Mouse (Mus musculus): ENCODE data around the gene Fam213a. TPM values are rescaled to one million over a fixed set of nuclear protein-coding genes. Genes with fewer than 3 reads are reported as not detected.
A peak's percentile ranks its signal among the peaks of the same experiment; 100 is the strongest.

Gene Fam213a
- total RNA-seq, 2 experiments from 2014 or later: 173 to 191 TPM

GRCm38 (mm10) chr14:40963501-40964213, 49.9 kb downstream of the Fam213a start:
- no peak for DNase-seq (ENCODE audit: low spot score in 2 of 2)

GRCm38 (mm10) chr14:40962365-40963290, 51.0 kb downstream of the Fam213a start:
- no peak for DNase-seq (ENCODE audit: low spot score in 2 of 2)

GRCm38 (mm10) chr14:40960237-40960636, 53.4 kb downstream of the Fam213a start:
- no peak for DNase-seq (ENCODE audit: low spot score in 2 of 2)

DNA sequence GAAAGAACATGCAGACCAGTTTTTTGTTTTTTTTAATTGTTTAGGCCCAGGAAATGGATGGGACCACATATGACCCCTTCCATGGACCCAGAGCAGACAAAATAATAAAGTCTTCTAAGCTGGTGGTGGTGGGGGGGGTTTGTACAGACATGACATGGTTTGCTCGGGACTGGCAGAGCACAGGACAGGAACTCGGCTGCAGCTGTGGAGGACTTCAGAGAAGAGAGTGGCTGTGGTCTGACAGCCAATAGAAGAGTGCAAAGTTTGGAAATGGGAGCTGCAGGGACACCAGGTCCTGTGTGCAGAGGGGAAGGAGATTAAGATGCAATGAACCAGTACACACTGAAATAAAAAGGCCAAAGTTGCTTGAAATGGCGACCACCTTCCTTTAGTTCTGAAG, 54.0 kb downstream of the Fam213a start:
- DNase-seq (ENCODE audit: low spot score in 2 of 2): no peak

- DNase-seq (ENCODE audit: low spot score in 2 of 2): no peak
These were observed 54.6 kb downstream of the Fam213a start for GRCm38 (mm10) chr14:40958986-40959381.

- peak in 1 of 2 experiments; percentile 71 for DNase-seq (ENCODE audit: low spot score in 2 of 2)
These were observed 55.3 kb downstream of the Fam213a start for GRCm38 (mm10) chr14:40958083-40958985.

GRCm38 (mm10) chr14:40957607-40958006, 56.0 kb downstream of the Fam213a start:
- DNase-seq (ENCODE audit: low spot score in 2 of 2): no peak

DNA sequence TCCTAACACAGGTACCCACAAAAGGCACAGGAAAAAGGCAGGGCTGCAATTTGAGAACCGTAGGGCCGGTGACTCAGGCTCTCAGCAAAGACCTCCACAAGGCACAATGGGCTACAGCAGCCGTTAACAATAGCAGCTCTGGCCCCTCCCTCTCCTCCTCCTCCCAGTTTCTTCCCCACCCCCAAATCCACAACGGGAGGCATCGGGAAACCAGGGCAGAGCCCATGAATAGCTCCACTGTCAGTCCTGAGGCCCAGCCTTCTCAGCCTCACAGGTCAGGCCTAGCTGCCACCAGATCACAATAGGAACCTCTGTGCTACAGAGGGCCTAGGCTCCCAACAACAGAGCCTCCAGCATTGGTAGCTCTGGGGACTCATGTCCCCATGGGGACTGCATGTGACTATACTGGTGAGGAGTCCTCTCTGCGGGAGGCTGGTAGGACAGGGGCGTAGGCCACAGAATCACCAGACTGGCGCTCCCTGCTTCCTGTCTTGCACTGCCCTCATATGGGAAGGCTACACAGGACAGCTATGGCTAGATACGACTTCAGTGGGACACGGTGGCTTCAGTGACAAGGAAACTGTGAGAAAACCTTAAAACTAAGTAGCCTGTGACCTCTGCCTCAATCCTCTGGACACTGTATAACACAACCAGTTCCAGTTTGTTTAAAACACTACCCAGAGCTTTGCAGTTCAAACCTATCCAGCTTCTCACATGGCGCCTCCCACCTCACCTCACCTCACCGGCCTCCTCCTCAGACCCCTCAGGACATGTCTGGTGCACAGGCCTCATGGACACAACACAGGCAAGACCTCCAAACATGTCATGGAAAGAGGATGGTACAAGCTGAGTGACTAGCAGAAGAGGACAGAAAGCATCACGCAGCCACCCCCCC, 57.1 kb downstream of the Fam213a start:
- DNase-seq (ENCODE audit: low spot score in 2 of 2): peak; percentile 71 to 78

DNA sequence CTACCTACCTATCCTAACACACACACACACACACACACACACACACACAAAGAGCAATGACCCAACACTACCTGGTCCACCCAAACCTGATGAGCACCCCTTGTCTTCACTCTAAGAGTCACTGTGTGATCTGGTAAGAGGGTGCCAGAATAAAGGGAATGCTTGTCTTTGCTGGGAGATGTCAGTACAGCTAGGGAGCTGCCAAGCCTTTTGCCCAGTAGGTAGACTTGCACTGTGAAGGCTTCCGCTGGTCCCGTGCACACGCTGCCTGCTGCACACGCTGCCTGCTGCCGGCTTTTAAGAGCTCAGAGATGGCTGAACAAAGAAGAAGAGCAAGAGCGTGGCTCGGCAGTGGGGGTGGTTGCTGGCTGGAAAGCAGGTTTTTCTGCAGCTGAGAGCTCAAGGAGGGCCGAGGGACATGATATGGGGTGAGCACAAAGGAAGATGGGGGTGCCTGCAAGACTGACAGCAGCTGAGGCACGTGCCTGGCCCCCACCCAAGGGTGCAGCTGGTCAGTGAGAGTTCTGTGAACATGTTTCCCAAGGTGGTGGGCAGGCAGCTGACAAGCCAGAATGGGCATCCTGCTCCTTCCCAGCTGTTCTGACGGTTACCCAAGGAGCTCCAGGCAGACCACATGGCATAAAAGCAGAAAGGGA, 57.9 kb downstream of the Fam213a start:
- DNase-seq (ENCODE audit: low spot score in 2 of 2): peak; percentile 67 to 74

DNA sequence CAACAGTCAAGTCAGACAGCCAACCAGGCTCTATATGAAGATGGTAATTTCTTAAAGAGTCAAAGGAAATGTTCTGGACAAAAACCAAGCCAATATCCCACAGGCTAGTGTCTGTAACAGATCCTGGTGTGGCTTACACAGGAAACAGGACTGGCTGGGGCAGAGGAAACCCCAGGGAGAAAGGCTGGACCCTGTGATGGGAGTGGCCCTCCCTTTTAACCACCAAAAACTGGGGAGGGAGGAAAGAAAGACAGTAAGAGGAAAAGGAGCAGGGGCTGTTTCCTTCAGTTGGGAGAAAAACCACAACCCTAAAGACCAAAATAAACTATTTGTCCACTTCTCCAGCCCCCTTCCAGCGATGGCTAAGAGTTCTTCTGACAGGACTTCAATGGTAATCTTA, 58.4 kb downstream of the Fam213a start:
- DNase-seq (ENCODE audit: low spot score in 2 of 2): no peak

GRCm38 (mm10) chr14:40953381-40953780, 60.2 kb downstream of the Fam213a start:
- DNase-seq (ENCODE audit: low spot score in 2 of 2): no peak

DNA sequence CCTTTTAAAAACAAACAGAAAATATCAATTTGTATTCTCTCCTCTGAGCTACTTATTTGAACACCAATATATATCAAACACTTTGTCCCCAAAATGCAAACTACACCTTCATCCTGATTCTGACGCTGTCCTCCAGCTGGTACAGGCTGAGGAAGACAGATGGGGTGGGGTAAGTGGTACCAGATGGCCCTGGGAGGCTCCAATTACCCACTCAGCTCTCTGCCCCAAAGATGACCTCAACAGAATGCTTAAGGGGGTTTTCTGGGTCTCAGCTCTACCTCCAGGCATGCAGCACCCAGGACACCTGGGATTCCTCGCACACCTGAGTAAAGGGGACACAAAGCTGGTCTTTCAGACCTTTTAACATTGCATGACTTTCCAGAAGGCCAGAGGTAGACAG, 60.9 kb downstream of the Fam213a start:
- DNase-seq (ENCODE audit: low spot score in 2 of 2): no peak

- no peak for DNase-seq (ENCODE audit: low spot score in 2 of 2)
These were observed 61.3 kb downstream of the Fam213a start for GRCm38 (mm10) chr14:40952301-40952700.

DNA sequence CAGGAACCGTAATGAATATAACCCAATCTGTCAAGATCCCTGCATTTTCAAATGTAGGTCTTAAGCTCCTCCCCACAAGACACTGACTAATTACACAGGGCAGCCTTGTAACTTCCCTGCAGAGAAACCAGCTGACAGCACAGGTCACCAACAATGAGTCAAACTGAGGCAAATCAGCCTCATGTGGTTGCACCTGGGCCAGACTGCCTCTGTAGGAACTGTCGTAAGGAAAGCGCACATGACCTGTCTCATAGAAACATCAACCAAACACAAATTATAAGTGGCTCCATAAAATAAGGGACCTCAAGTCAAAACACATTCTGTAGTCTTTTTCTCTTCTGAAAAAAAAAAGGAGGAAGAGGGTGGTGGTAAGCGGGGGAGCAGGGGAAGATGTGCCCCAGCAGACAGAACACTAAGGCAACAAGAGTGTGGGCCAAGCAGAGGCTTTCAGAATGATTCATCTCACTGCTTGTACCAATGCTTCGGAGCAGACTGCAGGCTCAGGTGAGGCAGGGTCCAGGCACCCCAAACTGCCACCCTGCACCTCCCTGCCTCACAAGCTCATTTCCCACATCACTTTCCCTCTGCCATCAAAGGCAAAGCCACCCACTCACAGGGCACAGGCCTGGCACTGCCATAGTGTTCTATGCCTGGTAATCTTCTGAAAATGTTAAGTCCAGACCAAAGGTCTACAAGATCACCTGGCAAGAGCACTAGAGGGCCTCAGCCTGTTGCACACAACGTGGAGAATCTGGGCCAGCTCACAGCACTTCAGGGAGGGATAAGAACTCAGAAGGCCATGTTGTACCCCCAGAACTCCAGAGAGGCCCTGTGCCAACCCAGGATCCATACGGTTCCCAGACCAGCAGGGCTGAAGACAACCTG, 63.6 kb downstream of the Fam213a start:
- DNase-seq (ENCODE audit: low spot score in 2 of 2): no peak

GRCm38 (mm10) chr14:40949047-40949446, 64.5 kb downstream of the Fam213a start:
- DNase-seq (ENCODE audit: low spot score in 2 of 2): no peak

DNA sequence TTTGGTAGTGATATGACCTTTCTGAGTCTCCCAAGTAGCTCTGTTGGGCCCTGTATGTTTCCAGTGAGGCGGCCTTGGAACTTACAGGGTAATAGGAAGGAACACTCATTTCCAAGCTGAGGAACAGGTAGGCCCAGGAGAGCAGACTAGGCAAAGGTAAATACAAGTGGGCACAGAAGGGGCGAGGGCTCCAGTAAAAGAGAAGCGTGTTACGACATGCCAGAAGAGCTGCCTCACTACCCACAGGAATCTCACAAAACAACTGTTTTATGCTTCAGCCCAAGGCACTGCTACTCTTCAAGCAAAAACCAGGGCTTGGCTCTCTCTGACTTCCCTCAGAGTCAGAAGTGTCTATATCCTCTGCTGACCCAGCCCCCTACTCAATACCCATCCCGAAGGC, 65.1 kb downstream of the Fam213a start:
- DNase-seq (ENCODE audit: low spot score in 2 of 2): no peak

GRCm38 (mm10) chr14:40947431-40948394, 65.9 kb downstream of the Fam213a start:
- no peak for DNase-seq (ENCODE audit: low spot score in 2 of 2)

DNA sequence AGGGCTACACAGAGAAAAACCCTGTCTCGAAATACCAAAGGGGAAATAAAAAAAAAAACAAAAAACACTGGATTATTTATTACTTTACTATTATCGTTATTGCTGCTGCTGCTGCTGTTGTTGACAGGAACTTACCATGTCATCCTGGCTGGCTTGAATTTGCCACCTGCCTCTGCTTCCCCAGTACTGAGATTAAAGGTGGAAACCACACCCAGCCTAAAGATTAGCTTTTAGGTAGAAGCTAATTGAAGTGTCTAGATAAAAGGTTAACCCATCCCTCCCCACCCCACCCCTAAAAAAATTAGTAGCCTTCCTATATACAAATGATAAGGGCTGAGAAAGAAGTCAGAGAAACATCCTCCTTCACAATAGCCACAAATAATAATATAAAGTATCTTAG, 69.8 kb downstream of the Fam213a start:
- DNase-seq (ENCODE audit: low spot score in 2 of 2): no peak
